Mouse (Mus musculus): ENCODE measurements around the gene Endou.

DNA sequence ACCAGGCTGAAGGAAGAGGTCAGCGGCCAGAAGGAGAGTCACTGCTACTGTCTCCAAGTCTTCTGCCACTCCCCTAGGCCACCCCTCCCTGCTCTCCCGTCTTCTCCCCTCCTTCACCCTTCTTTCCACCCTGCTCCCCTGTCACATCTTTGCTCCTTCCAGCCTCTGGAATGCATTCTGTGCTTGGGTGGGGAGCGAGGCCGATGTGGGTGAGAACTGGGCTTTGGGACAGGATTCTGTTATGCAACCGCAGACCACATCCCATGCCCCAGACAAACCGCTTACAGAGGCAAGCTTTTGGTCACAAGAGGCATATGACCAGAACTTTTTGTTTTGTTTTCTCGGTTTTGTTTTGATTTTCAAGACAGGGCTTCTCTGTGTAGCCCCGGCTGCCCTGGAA is 4.1 kb downstream of the Endou start:
- TF ChIP-seq POLR2A (IDR thresholded peaks at IDR 0.05; ENCODE audit: low read depth, low read length) (no peak), CTCF (IDR thresholded peaks at IDR 0.05; ENCODE audit: extremely low read depth, insufficient read length, insufficient replicate concordance, low read depth, low read length) (no peak)

Data from small intestine, adult 2 months (tissue).